Mouse (Mus musculus) testis, adult 2 months (tissue): ENCODE data around the gene H2afv. TPM values are rescaled to one million over a fixed set of nuclear protein-coding genes. Genes with fewer than 3 reads are reported as not detected.

Source experiments
- H3K27ac ChIP-seq: fragments of 200-500 bp; 2 replicates; pipeline ENCODE4 v1.5.1; 2012; ENCODE audit warnings: low read depth, low read length; ENCODE audit not compliant: control insufficient read depth, insufficient read depth
- H3K27me3 ChIP-seq: fragments of 200-500 bp; 2 replicates; pipeline ENCODE4 v1.6.1; 2012; ENCODE audit warnings: mild to moderate bottlenecking, low read length, moderate library complexity; ENCODE audit not compliant: control insufficient read depth, insufficient read depth
- H3K36me3 ChIP-seq: fragments of 200-500 bp; 2 replicates; pipeline ENCODE4 v1.6.1; 2012; ENCODE audit warnings: mild to moderate bottlenecking, low read length; ENCODE audit not compliant: control insufficient read depth, insufficient read depth
- H3K4me1 ChIP-seq: fragments of 200-500 bp; 2 replicates; pipeline ENCODE4 v1.6.1; 2012; ENCODE audit warnings: low read length; ENCODE audit not compliant: control insufficient read depth, insufficient read depth
- H3K4me3 ChIP-seq: fragments of 200-500 bp; 2 replicates; pipeline ENCODE4 v1.5.1; 2012; ENCODE audit warnings: low read depth, mild to moderate bottlenecking, low read length, moderate library complexity, mixed read lengths; ENCODE audit not compliant: control insufficient read depth
- CTCF ChIP-seq: fragments of 200-500 bp; IDR thresholded peaks from 2 replicates; pipeline ENCODE4 v1.5.1; 2012; ENCODE audit warnings: low read depth, mild to moderate bottlenecking, inconsistent platforms, low read length, moderate library complexity; ENCODE audit not compliant: control insufficient read depth, insufficient read depth, insufficient replicate concordance
- POLR2A ChIP-seq: fragments of 200-500 bp; IDR thresholded peaks from 2 replicates; pipeline ENCODE4 v1.6.1; 2012; ENCODE audit warnings: low read depth, mild to moderate bottlenecking, inconsistent platforms, low read length, moderate library complexity; ENCODE audit not compliant: control insufficient read depth
- polyA plus RNA-seq: library from polyadenylated mRNA; depleted of rRNA; stranded (reverse); fragments of >200 nt; gene quantifications from 2 replicates; pipeline ENCODE4 v1.2.3, GENCODE M21; 2012; rRNA removed

Gene H2afv
- polyA plus RNA-seq, 1 experiment, result 26.2 TPM

- peak within 1 kb of the TSS; percentile 99 for H3K4me3 ChIP-seq
- TF ChIP-seq POLR2A (peak; percentile 59), CTCF (no peak)
- no peaks in the 10 kb centered on the region for H3K27me3 ChIP-seq
- peak within 1 kb of the TSS; percentile 97 for H3K27ac ChIP-seq
- peaks cover 3% of the 10 kb centered on the region; the same call in 1 of the 2 replicates for H3K4me1 ChIP-seq
- H3K36me3 ChIP-seq, result no peaks in the 10 kb centered on the region; the same call in 1 of the 2 replicates
These were observed 55.4 kb downstream of the H2afv start, which contains the start of gene Zmiz2 for GRCm38 (mm10) chr11:6388726-6389413. TSS of gene Zmiz2 (plus strand) at chr11:6389074.

GRCm38 (mm10) chr11:6388126-6388725, 56.0 kb downstream of the H2afv start:
- Histone ChIP-seq H3K27me3 (no peaks in the 10 kb centered on the region), H3K4me3 (peak overlapping the region; percentile 99)

GRCm38 (mm10) chr11:6380916-6381315, 63.3 kb downstream of the H2afv start:
- no peak overlapping the region for H3K4me3 ChIP-seq
- H3K4me1 ChIP-seq, result no peaks in the 10 kb centered on the region
- H3K36me3 ChIP-seq, result no peaks in the 10 kb centered on the region
- H3K27ac ChIP-seq, result no peak overlapping the region
- no peak for TF ChIP-seq POLR2A
- no peak for TF ChIP-seq CTCF
- H3K27me3 ChIP-seq, result no peaks in the 10 kb centered on the region

More at GRCm38 (mm10) chr11:6388126-6388725, 56.0 kb downstream of the H2afv start:
- Histone ChIP-seq H3K27ac (peak overlapping the region; percentile 97), H3K4me1 (peaks cover 3% of the 10 kb centered on the region; the same call in 1 of the 2 replicates), H3K36me3 (no peaks in the 10 kb centered on the region; the same call in 1 of the 2 replicates)
- TF ChIP-seq CTCF (no peak), POLR2A (no peak)

Other genes starting within 250 kb of the H2afv start
- gene A730071L15Rik, start 244.4 kb downstream of the H2afv start, polyA plus RNA-seq, result 0.74 and 0.79 TPM in 2 replicates
- gene Nudcd3, start 244.0 kb downstream of the H2afv start, polyA plus RNA-seq, result 21.7 and 23.5 TPM in 2 replicates
- 0.63 and 0.64 TPM in 2 replicates for gene Npc1l1, start 214.3 kb downstream of the H2afv start, polyA plus RNA-seq
- 30.8 and 31.3 TPM in 2 replicates for gene Ddx56, start 176.7 kb downstream of the H2afv start, polyA plus RNA-seq
- 92.6 and 102 TPM in 2 replicates for gene Tmed4, start 169.6 kb downstream of the H2afv start, polyA plus RNA-seq
- gene Ogdh, start 152.8 kb downstream of the H2afv start, polyA plus RNA-seq, result 87.1 and 90.1 TPM in 2 replicates
- 159 and 160 TPM in 2 replicates for gene Zmiz2, start 55.4 kb downstream of the H2afv start, polyA plus RNA-seq
- gene Ppia, start 29.0 kb downstream of the H2afv start, polyA plus RNA-seq, result 609 and 709 TPM in 2 replicates
- 5.6 and 6.0 TPM in 2 replicates for gene Purb, start 31.5 kb upstream of the H2afv start, polyA plus RNA-seq
- 0.31 and 0.46 TPM in 2 replicates for gene Myo1g, start 76.5 kb upstream of the H2afv start, polyA plus RNA-seq
- 21.1 and 22.5 TPM in 2 replicates for gene Ccm2, start 102.4 kb upstream of the H2afv start, polyA plus RNA-seq
- gene Nacad, start 161.6 kb upstream of the H2afv start, polyA plus RNA-seq, result 1.0 and 1.4 TPM in 2 replicates
- gene Tbrg4, start 181.6 kb upstream of the H2afv start, polyA plus RNA-seq, result 57.1 and 66.9 TPM in 2 replicates
- 0.32 TPM in 1 of 2 replicates, not detected in the other for gene Wap, start 194.2 kb upstream of the H2afv start, polyA plus RNA-seq
- 11.2 and 15.2 TPM in 2 replicates for gene Ramp3, start 214.1 kb upstream of the H2afv start, polyA plus RNA-seq